Mouse (Mus musculus): Measurements from ENCODE around the gene Hcn2.

- TF ChIP-seq CTCF (IDR thresholded peaks at IDR 0.05; ENCODE audit: low read depth) (no peak), EP300 (IDR thresholded peaks at IDR 0.05; ENCODE audit: low read depth) (no peak)
Measured at GRCm38 (mm10) chr10:79743161-79743560, 26.7 kb downstream of the Hcn2 start.

Data from liver, postnatal 0 days (tissue).